Mouse (Mus musculus) neural tube, embryonic 15.5 days (tissue): ENCODE data around the gene Zfp938. TPM values are rescaled to one million over a fixed set of nuclear protein-coding genes. Genes with fewer than 3 reads are reported as not detected.

Source experiments
- ATAC-seq: fragments of 200-750 bp; cut with Nextera tagmentation; 2 replicates; pipeline ENCODE4 v1.8.0; 2017; ENCODE audit warnings: mild to moderate bottlenecking, moderate TSS enrichment, moderate library complexity; ENCODE audit not compliant: low FRiP score
- H3K27ac ChIP-seq: fragments of 300-500 bp; sonication (generic); replicated peaks from 2 replicates; pipeline ENCODE4 v1.5.1; 2015; ENCODE audit warnings: mild to moderate bottlenecking, inconsistent platforms
- H3K27me3 ChIP-seq: fragments of 300-500 bp; sonication (generic); replicated peaks from 2 replicates; pipeline ENCODE4 v1.6.1; 2015; ENCODE audit warnings: inconsistent platforms
- H3K36me3 ChIP-seq: fragments of 300-500 bp; sonication (generic); 2 replicates; pipeline ENCODE4 v1.6.1; 2015; ENCODE audit warnings: inconsistent platforms
- H3K4me1 ChIP-seq: fragments of 300-500 bp; sonication (generic); 2 replicates; pipeline ENCODE4 v1.6.1; 2015; ENCODE audit warnings: inconsistent platforms
- H3K4me2 ChIP-seq: fragments of 300-500 bp; sonication (generic); 2 replicates; pipeline ENCODE4 v1.6.1; 2015; ENCODE audit warnings: inconsistent platforms, mild to moderate bottlenecking, moderate library complexity
- H3K4me3 ChIP-seq: fragments of 300-500 bp; sonication (generic); replicated peaks from 2 replicates; pipeline ENCODE4 v1.5.1; 2015; ENCODE audit warnings: mild to moderate bottlenecking, inconsistent platforms
- H3K9ac ChIP-seq: fragments of 300-500 bp; sonication (generic); replicated peaks from 2 replicates; pipeline ENCODE4 v1.6.1; 2015; ENCODE audit warnings: mild to moderate bottlenecking, inconsistent platforms
- H3K9me3 ChIP-seq: fragments of 300-500 bp; sonication (generic); replicated peaks from 2 replicates; pipeline ENCODE4 v1.6.1; 2016; ENCODE audit warnings: inconsistent platforms
- WGBS: fragments of 180-500 bp; shearing (Covaris S2); methylation state at CpG from one replicate; pipeline ENCODE4 v1.1.7; 2015; ENCODE audit warnings: mixed read lengths; 5-methylcytosine and 5-hydroxymethylcytosine counted together
- polyA plus RNA-seq: library from polyadenylated mRNA; unstranded; fragments of >200 nt; fragmentation: Nextera tagmentation; extraction: Ambion mirVana; gene quantifications from 2 replicates; pipeline ENCODE4 v1.2.1, GENCODE M21; 2015

Zfp938 gene
- polyA plus RNA-seq, result 29.1 and 32.5 TPM in 2 replicates

- Histone ChIP-seq H3K9ac (peak within 1 kb of the TSS; percentile 87), H3K4me2 (peak within 1 kb of the TSS; percentile 66), H3K4me1 (peaks cover 15% of the 10 kb centered on the region), H3K4me3 (peak within 1 kb of the TSS; percentile 63), H3K36me3 (peaks cover 17% of the 10 kb centered on the region), H3K9me3 (peaks cover 19% of the 10 kb centered on the region), H3K27ac (peak within 1 kb of the TSS; percentile 89), H3K27me3 (0 out of 2 replicates have a peak, but pooled peaks cover 3% of the 10 kb centered on the region)
- peak; percentile 100 for ATAC-seq
- 2% methylated on average over 27 of the region's 27 CpGs for WGBS
Measured at GRCm38 (mm10) chr10:82240742-82241400, at the start of gene Zfp938. Gene Zfp938 (minus strand): TSS chr10:82241280.

- H3K9ac ChIP-seq, result no peak overlapping the region
- H3K4me3 ChIP-seq, result no peak overlapping the region
- no peak overlapping the region for H3K4me2 ChIP-seq
- no peaks in the 10 kb centered on the region for H3K36me3 ChIP-seq
- H3K9me3 ChIP-seq, result no peaks in the 10 kb centered on the region
- whole genome bisulfite sequencing, result 87% methylated on average over 2 of the region's 2 CpGs
- no peaks in the 10 kb centered on the region for H3K4me1 ChIP-seq
- H3K27ac ChIP-seq, result no peak overlapping the region
- H3K27me3 ChIP-seq, result no peaks in the 10 kb centered on the region
- ATAC-seq, result no peak
Measured at GRCm38 (mm10) chr10:82257331-82257730, 16.3 kb upstream of the Zfp938 start.

GRCm38 (mm10) chr10:82245021-82245420, 3.9 kb upstream of the Zfp938 start:
- Histone ChIP-seq H3K36me3 (no peaks in the 10 kb centered on the region), H3K4me3 (no peak overlapping the region), H3K27ac (no peak overlapping the region), H3K4me1 (peaks cover 10% of the 10 kb centered on the region), H3K27me3 (0 out of 2 replicates have a peak, but pooled peaks cover 3% of the 10 kb centered on the region), H3K9me3 (no peaks in the 10 kb centered on the region), H3K4me2 (no peak overlapping the region), H3K9ac (no peak overlapping the region)
- no peak for ATAC-seq

GRCm38 (mm10) chr10:82241401-82241788, 315 bp upstream of the Zfp938 start:
- peaks cover 13% of the 10 kb centered on the region for H3K9me3 ChIP-seq
- WGBS, result 67% methylated on average over 5 of the region's 5 CpGs
- peaks cover 15% of the 10 kb centered on the region for H3K4me1 ChIP-seq
- H3K9ac ChIP-seq, result peak overlapping the region; percentile 87
- 0 out of 2 replicates have a peak, but pooled peaks cover 3% of the 10 kb centered on the region for H3K27me3 ChIP-seq
- H3K4me3 ChIP-seq, result peak overlapping the region; percentile 63
- H3K36me3 ChIP-seq, result peaks cover 12% of the 10 kb centered on the region
- peak overlapping the region; percentile 89 for H3K27ac ChIP-seq
- peak overlapping the region; percentile 66 for H3K4me2 ChIP-seq
- no peak for ATAC-seq

DNA sequence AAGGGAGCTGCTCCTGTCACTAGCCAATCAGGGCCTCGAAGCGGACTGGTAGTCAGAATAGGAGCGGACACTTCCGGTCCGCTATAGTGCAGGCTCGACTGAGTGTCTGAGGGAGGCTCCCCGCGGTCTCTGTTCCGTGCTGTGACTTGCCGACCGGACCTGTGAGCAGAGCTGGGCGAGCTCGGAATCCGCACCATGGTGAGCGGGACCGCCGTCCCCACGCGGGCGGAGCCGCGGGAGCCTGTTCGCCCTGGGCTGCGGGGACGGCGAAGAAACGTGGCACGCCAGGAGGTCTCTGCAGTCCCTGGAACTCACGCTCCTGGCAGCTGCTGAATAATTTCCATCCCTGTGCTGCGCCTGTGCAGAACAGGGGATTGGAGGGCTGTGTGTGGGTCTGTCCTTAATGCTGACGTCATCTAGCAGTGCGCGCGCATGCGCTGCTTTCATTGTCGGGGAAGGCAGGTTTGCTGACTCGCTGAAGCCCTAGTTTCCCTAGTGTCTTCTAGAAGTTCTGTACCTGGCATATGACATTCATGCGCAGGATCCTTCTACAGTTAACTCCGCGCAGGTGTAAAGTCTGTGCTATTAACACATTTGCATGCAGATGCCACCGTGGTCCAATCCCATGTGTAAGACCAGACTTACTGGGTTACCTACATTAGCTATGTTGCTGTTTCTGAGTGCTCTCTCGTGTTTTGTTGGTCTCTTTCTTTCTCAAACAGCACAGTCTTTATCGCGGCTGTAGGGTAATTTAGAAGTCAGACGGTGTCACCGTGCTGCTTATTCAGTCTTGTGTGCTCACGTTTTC, 62.6 kb downstream of the Zfp938 start:
- Histone ChIP-seq H3K27me3 (no peaks in the 10 kb centered on the region), H3K36me3 (no peaks in the 10 kb centered on the region), H3K4me2 (peak overlapping the region; percentile 87), H3K9ac (peak overlapping the region; percentile 89), H3K4me3 (peak overlapping the region; percentile 81), H3K27ac (peak overlapping the region; percentile 99), H3K9me3 (no peaks in the 10 kb centered on the region), H3K4me1 (peaks cover 7% of the 10 kb centered on the region)
- WGBS, result 4% methylated on average over 47 of the region's 47 CpGs
- peak; percentile 100 for ATAC-seq

Other genes starting within 250 kb of the Zfp938 start
- 12.8 and 13.4 TPM in 2 replicates for gene Zfp873, start 193.2 kb downstream of the Zfp938 start, polyA plus RNA-seq
- 5.7 and 6.0 TPM in 2 replicates for gene BC024063, start 157.9 kb downstream of the Zfp938 start, polyA plus RNA-seq
- 9.8 and 10.9 TPM in 2 replicates for gene AU041133, start 113.3 kb downstream of the Zfp938 start, polyA plus RNA-seq
- gene 4932415D10Rik, start 75.3 kb upstream of the Zfp938 start, polyA plus RNA-seq, result not detected in 2 replicates
- 16.6 and 17.3 TPM in 2 replicates for gene Gm4924, start 113.0 kb upstream of the Zfp938 start, polyA plus RNA-seq